Mouse (Mus musculus): ENCODE measurements around the gene Vmn1r93. TPM values are rescaled to one million over a fixed set of nuclear protein-coding genes. Genes with fewer than 3 reads are reported as not detected.
"Not testable (repeated sequence)": the region's sequence is repeated elsewhere in the genome, so short reads cannot be mapped to it uniquely, and the experiment has no call there.

Gene Vmn1r93
- polyA plus RNA-seq (2014; fragmentation: Nextera tagmentation; extraction: Ambion mirVana), result not detected in 2 replicates

DNA sequence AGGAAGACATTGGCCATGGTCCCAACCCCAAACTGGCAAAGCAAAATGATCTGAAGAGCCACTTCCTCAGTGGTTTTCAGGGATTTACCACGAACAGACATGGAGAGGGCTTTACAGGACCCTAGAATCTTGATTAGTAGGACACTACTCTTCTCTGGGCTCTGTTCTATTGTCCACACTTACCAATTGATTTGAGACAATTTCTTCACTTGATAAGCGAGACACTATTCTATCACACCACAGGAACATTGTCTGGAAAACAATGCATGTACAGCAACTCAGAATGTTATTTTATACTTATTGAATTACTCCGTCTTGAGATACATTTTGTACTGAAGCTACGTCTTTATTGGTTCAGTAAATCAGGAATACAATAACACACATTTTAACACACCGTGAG is at the start of gene Vmn1r93:
Gene Vmn1r93 (minus strand): TSS at position 101 of the 400 bp plus-strand sequence.
- H3K9ac ChIP-seq (ENCODE audit: low read length); ATAC-seq (replicated peaks; ENCODE audit: low FRiP score); H3K4me3 ChIP-seq (ENCODE audit: low read depth, low read length); H3K27me3 ChIP-seq (ENCODE audit: control insufficient read depth, insufficient read depth, low read length); H3K27ac ChIP-seq (ENCODE audit: low read depth, low read length); H3K9me3 ChIP-seq (ENCODE audit: control insufficient read depth, low read length); H3K4me1 ChIP-seq (replicated peaks; ENCODE audit: control insufficient read depth, insufficient read depth, low read length); H3K4me2 ChIP-seq (ENCODE audit: low read depth, low read length, severe bottlenecking); DNase-seq (ENCODE audit: low spot score); H3K36me3 ChIP-seq (ENCODE audit: control insufficient read depth, insufficient read depth, low read length): not testable (repeated sequence)
- no CpG with 5 or more reads among the region's 5 CpGs for WGBS

DNA sequence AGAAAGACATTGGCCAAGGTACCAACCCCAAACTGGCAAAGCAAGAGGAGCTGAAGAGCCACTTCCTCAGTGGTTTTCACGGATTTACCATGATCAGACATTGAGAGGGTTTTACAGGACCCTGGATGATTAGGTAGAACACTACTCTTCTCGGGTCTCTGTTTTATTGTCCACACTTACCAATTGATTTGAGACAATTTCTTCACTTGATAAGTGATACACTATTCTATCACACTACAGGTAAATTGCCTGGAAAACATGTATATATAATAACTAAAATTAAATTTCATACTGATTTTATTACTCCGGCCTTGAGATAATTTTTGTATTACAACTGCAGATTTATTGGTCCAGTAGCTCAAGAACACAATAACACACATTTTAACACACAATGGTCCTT is 29.4 kb upstream of the Vmn1r93 start, which contains the start of gene Vmn1r94:
Gene Vmn1r94 (minus strand): TSS at position 101 of the 400 bp plus-strand sequence.
- ATAC-seq (replicated peaks; ENCODE audit: low FRiP score); DNase-seq (ENCODE audit: low spot score); H3K27me3 ChIP-seq (ENCODE audit: control insufficient read depth, insufficient read depth, low read length); H3K4me2 ChIP-seq (ENCODE audit: low read depth, low read length, severe bottlenecking); H3K4me1 ChIP-seq (replicated peaks; ENCODE audit: control insufficient read depth, insufficient read depth, low read length); H3K9me3 ChIP-seq (ENCODE audit: control insufficient read depth, low read length); H3K4me3 ChIP-seq (ENCODE audit: low read depth, low read length); H3K36me3 ChIP-seq (ENCODE audit: control insufficient read depth, insufficient read depth, low read length); H3K9ac ChIP-seq (ENCODE audit: low read length); H3K27ac ChIP-seq (ENCODE audit: low read depth, low read length): not testable (repeated sequence)
- no CpG with 5 or more reads among the region's 3 CpGs for WGBS

DNA sequence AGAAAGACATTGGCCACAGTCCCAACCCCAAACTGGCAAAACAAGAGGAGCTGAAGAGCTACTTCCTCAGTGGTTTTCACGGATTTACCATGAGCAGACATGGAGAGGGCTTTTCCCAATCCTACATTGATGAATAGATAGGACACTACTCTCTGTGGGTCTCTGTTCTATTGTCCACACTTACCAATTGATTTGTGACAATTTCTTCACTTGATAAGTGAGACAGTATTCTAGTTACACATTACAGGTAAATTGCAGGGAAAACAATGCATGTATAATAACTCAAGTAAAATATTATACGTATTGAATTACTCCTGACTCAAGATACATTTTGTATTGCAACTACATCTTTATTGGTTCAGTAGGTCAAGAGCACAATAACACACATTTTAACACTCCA is 16.4 kb downstream of the Vmn1r93 start, which contains the start of gene Gm16442:
Gene Gm16442 (minus strand): TSS at position 101 of the 400 bp plus-strand sequence.
- not testable (repeated sequence) for H3K4me2 ChIP-seq (ENCODE audit: low read depth, low read length, severe bottlenecking); ATAC-seq (replicated peaks; ENCODE audit: low FRiP score); DNase-seq (ENCODE audit: low spot score); H3K36me3 ChIP-seq (ENCODE audit: control insufficient read depth, insufficient read depth, low read length); H3K9me3 ChIP-seq (ENCODE audit: control insufficient read depth, low read length); H3K9ac ChIP-seq (ENCODE audit: low read length); H3K27ac ChIP-seq (ENCODE audit: low read depth, low read length); H3K4me1 ChIP-seq (replicated peaks; ENCODE audit: control insufficient read depth, insufficient read depth, low read length); H3K4me3 ChIP-seq (ENCODE audit: low read depth, low read length); H3K27me3 ChIP-seq (ENCODE audit: control insufficient read depth, insufficient read depth, low read length)
- no CpG with 5 or more reads among the region's 2 CpGs for WGBS

DNA sequence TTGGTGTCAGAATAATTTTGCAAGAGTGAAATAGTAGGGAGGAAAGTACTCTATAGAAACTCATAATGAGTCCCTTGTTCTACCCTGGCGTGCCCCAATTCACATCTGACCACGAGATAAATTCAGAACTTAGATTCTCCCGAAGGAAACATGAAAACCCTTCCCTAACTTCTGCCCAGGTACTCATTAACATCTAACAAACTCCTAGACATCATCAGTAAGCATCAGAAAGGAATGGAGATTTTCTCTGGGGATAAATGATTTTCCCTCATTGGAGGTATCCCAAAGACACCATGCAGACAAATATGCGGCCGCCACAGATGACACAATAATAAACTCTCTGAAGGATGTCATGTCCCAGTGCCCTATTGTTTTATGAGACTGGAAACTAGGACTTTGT is 39.5 kb downstream of the Vmn1r93 start, which contains the start of gene Vmn1r91:
Gene Vmn1r91 (plus strand): TSS at position 301 of the 400 bp plus-strand sequence.
- not testable (repeated sequence) for H3K9ac ChIP-seq (ENCODE audit: low read length); H3K36me3 ChIP-seq (ENCODE audit: control insufficient read depth, insufficient read depth, low read length); ATAC-seq (replicated peaks; ENCODE audit: low FRiP score); H3K9me3 ChIP-seq (ENCODE audit: control insufficient read depth, low read length); DNase-seq (ENCODE audit: low spot score); H3K27ac ChIP-seq (ENCODE audit: low read depth, low read length); H3K4me1 ChIP-seq (replicated peaks; ENCODE audit: control insufficient read depth, insufficient read depth, low read length); H3K4me2 ChIP-seq (ENCODE audit: low read depth, low read length, severe bottlenecking); H3K4me3 ChIP-seq (ENCODE audit: low read depth, low read length); H3K27me3 ChIP-seq (ENCODE audit: control insufficient read depth, insufficient read depth, low read length)
- WGBS, result 84% methylated on average over 5 of the region's 5 CpGs

Other genes with a start within 250 kb of the Vmn1r93 start
- 2.6 and 2.8 TPM in 2 replicates for gene Pvr, start 217.9 kb downstream of the Vmn1r93 start, polyA plus RNA-seq (2014; fragmentation: Nextera tagmentation; extraction: Ambion mirVana)
- gene Igsf23, start 188.3 kb downstream of the Vmn1r93 start, polyA plus RNA-seq (2014; fragmentation: Nextera tagmentation; extraction: Ambion mirVana), result 0.13 TPM in 1 of 2 replicates, not detected in the other
- not detected in 2 replicates for gene Ceacam20, start 173.7 kb downstream of the Vmn1r93 start, polyA plus RNA-seq (2014; fragmentation: Nextera tagmentation; extraction: Ambion mirVana)
- not detected in 2 replicates for gene Nlrp9b, start 147.6 kb downstream of the Vmn1r93 start, polyA plus RNA-seq (2014; fragmentation: Nextera tagmentation; extraction: Ambion mirVana)
- not detected in 2 replicates for gene Vmn1r91, start 39.4 kb downstream of the Vmn1r93 start, polyA plus RNA-seq (2014; fragmentation: Nextera tagmentation; extraction: Ambion mirVana)
- gene Gm16442, start 16.5 kb downstream of the Vmn1r93 start, polyA plus RNA-seq (2014; fragmentation: Nextera tagmentation; extraction: Ambion mirVana), result not detected in 2 replicates
- gene Vmn1r94, start 29.3 kb upstream of the Vmn1r93 start, polyA plus RNA-seq (2014; fragmentation: Nextera tagmentation; extraction: Ambion mirVana), result not detected in 2 replicates
- gene Vmn1r95, start 54.6 kb upstream of the Vmn1r93 start, polyA plus RNA-seq (2014; fragmentation: Nextera tagmentation; extraction: Ambion mirVana), result not detected in 2 replicates
- not detected in 2 replicates for gene Gm6164, start 66.5 kb upstream of the Vmn1r93 start, polyA plus RNA-seq (2014; fragmentation: Nextera tagmentation; extraction: Ambion mirVana)
- gene Gm4498, start 94.7 kb upstream of the Vmn1r93 start, polyA plus RNA-seq (2014; fragmentation: Nextera tagmentation; extraction: Ambion mirVana), result not detected in 2 replicates
- not detected in 2 replicates for gene Gm5890, start 123.7 kb upstream of the Vmn1r93 start, polyA plus RNA-seq (2014; fragmentation: Nextera tagmentation; extraction: Ambion mirVana)
- not detected in 2 replicates for gene Gm4133, start 195.0 kb upstream of the Vmn1r93 start, polyA plus RNA-seq (2014; fragmentation: Nextera tagmentation; extraction: Ambion mirVana)
- gene Gm5728, start 236.3 kb upstream of the Vmn1r93 start, polyA plus RNA-seq (2014; fragmentation: Nextera tagmentation; extraction: Ambion mirVana), result not detected in 2 replicates